Mouse (Mus musculus) cerebellum, adult 2 months (tissue): ENCODE data around the gene Hus1b. TPM values are rescaled to one million over a fixed set of nuclear protein-coding genes. Genes with fewer than 3 reads are reported as not detected.
A peak's percentile ranks its signal among the peaks of the same experiment; 100 is the strongest.

Experiments used
- DNase-seq, 2 experiments: peaks; one replicate each; pipeline ENCODE4 v3.0.0; 2021
- H3K27ac ChIP-seq: fragments of 200-500 bp; 2 replicates; pipeline ENCODE4 v1.5.1; 2012; ENCODE audit warnings: low read length, control low read depth, inconsistent platforms; ENCODE audit not compliant: insufficient read depth
- H3K27me3 ChIP-seq: fragments of 200-500 bp; 2 replicates; pipeline ENCODE4 v1.6.1; 2012; ENCODE audit warnings: inconsistent platforms, mild to moderate bottlenecking, low read length, moderate library complexity; ENCODE audit not compliant: control insufficient read depth, insufficient read depth
- H3K4me1 ChIP-seq: fragments of 200-500 bp; 2 replicates; pipeline ENCODE4 v1.6.1; 2011; ENCODE audit warnings: low read length; ENCODE audit not compliant: control insufficient read depth, insufficient read depth
- H3K4me3 ChIP-seq: fragments of 200-500 bp; replicated peaks from 2 replicates; pipeline ENCODE3; 2011; ENCODE audit warnings: mild to moderate bottlenecking, low read depth, low read length, control low read depth; ENCODE audit not compliant: insufficient read depth
- CTCF ChIP-seq: fragments of 200-500 bp; IDR thresholded peaks from 2 replicates; pipeline ENCODE4 v1.5.1; 2011; ENCODE audit warnings: low read depth, mild to moderate bottlenecking, control low read depth, low read length, moderate library complexity, borderline replicate concordance; ENCODE audit not compliant: insufficient read depth
- POLR2A ChIP-seq: fragments of 200-500 bp; IDR thresholded peaks from 2 replicates; pipeline ENCODE4 v1.6.1; 2011; ENCODE audit warnings: low read length, control low read depth, borderline replicate concordance; ENCODE audit not compliant: insufficient read depth
- WGBS: fragments of 180-500 bp; shearing (Covaris S2); methylation state at CpG from one replicate; pipeline ENCODE4 v1.1.7; 2018; 5-methylcytosine and 5-hydroxymethylcytosine counted together
- polyA plus RNA-seq: library from polyadenylated mRNA; depleted of rRNA; stranded (reverse); fragments of >200 nt; gene quantifications from 2 replicates; pipeline ENCODE4 v1.2.3, GENCODE M21; 2012

Hus1b gene
- polyA plus RNA-seq, 1 experiment, result 0.26 TPM

- WGBS, result 94% methylated on average over 3 of the region's 3 CpGs
- no peak for DNase-seq
- no peaks in the 10 kb centered on the region for H3K27me3 ChIP-seq
- no peak for TF ChIP-seq CTCF
- no peak for TF ChIP-seq POLR2A
- H3K4me1 ChIP-seq, result no peaks in the 10 kb centered on the region
- no peak overlapping the region for H3K4me3 ChIP-seq
- H3K27ac ChIP-seq, result no peak overlapping the region
These were observed 23.5 kb upstream of the Hus1b start for GRCm38 (mm10) chr13:30971047-30971446.

GRCm38 (mm10) chr13:30968311-30968710 lies 20.8 kb upstream of the Hus1b start:
- DNase-seq, result peak in 1 of 2 experiments; percentile 19

GRCm38 (mm10) chr13:30966507-30966911 lies 18.9 kb upstream of the Hus1b start:
- no peaks in the 10 kb centered on the region for H3K4me1 ChIP-seq
- no peak overlapping the region for H3K4me3 ChIP-seq
- 34% methylated on average over 10 of the region's 10 CpGs for WGBS
- DNase-seq, result no peak
- H3K27ac ChIP-seq, result no peak overlapping the region
- no peak for TF ChIP-seq POLR2A
- TF ChIP-seq CTCF, result no peak
- H3K27me3 ChIP-seq, result no peaks in the 10 kb centered on the region

More at GRCm38 (mm10) chr13:30968311-30968710, 20.8 kb upstream of the Hus1b start:
- no peak for TF ChIP-seq POLR2A
- no peaks in the 10 kb centered on the region for H3K27me3 ChIP-seq
- no peak overlapping the region for H3K4me3 ChIP-seq
- 34% methylated on average over 4 of the region's 4 CpGs for WGBS
- no peaks in the 10 kb centered on the region for H3K4me1 ChIP-seq
- H3K27ac ChIP-seq, result no peak overlapping the region

GRCm38 (mm10) chr13:30961932-30962331 lies 14.4 kb upstream of the Hus1b start:
- WGBS, result 66% methylated on average over 2 of the region's 2 CpGs

GRCm38 (mm10) chr13:30960714-30961113 lies 13.2 kb upstream of the Hus1b start:
- no peak for DNase-seq
- H3K4me1 ChIP-seq, result no peaks in the 10 kb centered on the region
- H3K4me3 ChIP-seq, result no peak overlapping the region
- H3K27ac ChIP-seq, result no peak overlapping the region
- TF ChIP-seq CTCF, result no peak
- TF ChIP-seq POLR2A, result no peak
- no peaks in the 10 kb centered on the region for H3K27me3 ChIP-seq
- WGBS, result 91% methylated on average over 2 of the region's 2 CpGs

More at GRCm38 (mm10) chr13:30961932-30962331, 14.4 kb upstream of the Hus1b start:
- no peak overlapping the region for H3K4me3 ChIP-seq
- DNase-seq, result no peak
- no peaks in the 10 kb centered on the region for H3K27me3 ChIP-seq
- no peaks in the 10 kb centered on the region for H3K4me1 ChIP-seq
- H3K27ac ChIP-seq, result no peak overlapping the region
- TF ChIP-seq POLR2A (no peak), CTCF (no peak)

GRCm38 (mm10) chr13:30953580-30953979 lies 6.0 kb upstream of the Hus1b start:
- Histone ChIP-seq H3K4me1 (no peaks in the 10 kb centered on the region), H3K27me3 (no peaks in the 10 kb centered on the region), H3K4me3 (no peak overlapping the region), H3K27ac (no peak overlapping the region)
- TF ChIP-seq POLR2A (no peak), CTCF (no peak)
- DNase-seq, result no peak
- 92% methylated on average over 1 of the region's 1 CpGs for WGBS

GRCm38 (mm10) chr13:30952044-30952443 lies 4.5 kb upstream of the Hus1b start:
- TF ChIP-seq CTCF, result no peak
- TF ChIP-seq POLR2A, result no peak
- Histone ChIP-seq H3K27ac (no peak overlapping the region), H3K4me3 (no peak overlapping the region), H3K27me3 (no peaks in the 10 kb centered on the region), H3K4me1 (peaks cover 7% of the 10 kb centered on the region; the same call in 1 of the 2 replicates)
- DNase-seq, result no peak
- 97% methylated on average over 2 of the region's 2 CpGs for WGBS

GRCm38 (mm10) chr13:30949181-30949580 lies 1.6 kb upstream of the Hus1b start:
- Histone ChIP-seq H3K4me1 (peaks cover 8% of the 10 kb centered on the region; the same call in 1 of the 2 replicates), H3K27me3 (no peaks in the 10 kb centered on the region), H3K4me3 (no peak overlapping the region), H3K27ac (no peak overlapping the region)
- 95% methylated on average over 9 of the region's 9 CpGs for WGBS
- no peak for DNase-seq
- TF ChIP-seq POLR2A, result no peak
